Comparison of ENCODE assay signal across 13 mouse cellular contexts in genomic region chr11:59260706-59261493, GRCm38 (mm10). TPM values are rescaled to one million over a fixed set of nuclear protein-coding genes. Genes with fewer than 3 reads are reported as not detected.
DNase-seq lines count a peak whose midpoint lies in the region; ATAC-seq and TF ChIP-seq lines count a peak whose summit lies in the region.
"Had no signal": no experiment of that assay in that cellular context is flagged by ENCODE, and none has a peak within 500 bp of the region (broad histone marks: within the 10 kb centered on the region; RNA-seq: fewer than 3 reads in every experiment).

No protein-coding gene starts in this region.

- intact Hi-C loops in gastrocnemius, adult 2 months (cut with DNase I), result no loop called here

- peak overlapping the region; percentile 69 for H3K4me2 ChIP-seq in liver, embryonic 12.5 days
- no peak overlapping the region for H3K4me2 ChIP-seq in midbrain, embryonic 11.5 days
- H3K4me2 ChIP-seq: embryonic facial prominence, embryonic 12.5 days; hindbrain, embryonic 14.5 days had no signal

- H3K9ac ChIP-seq in liver, embryonic 12.5 days, result peak overlapping the region; percentile 60
- no peak overlapping the region for H3K9ac ChIP-seq in midbrain, embryonic 11.5 days (ENCODE audit: low read length)
- H3K9ac ChIP-seq: embryonic facial prominence, embryonic 12.5 days; hindbrain, embryonic 14.5 days had no signal

- peaks cover 84% of the 10 kb centered on the region for H3K27me3 ChIP-seq in liver, embryonic 12.5 days (replicated peaks)
- H3K27me3 ChIP-seq in midbrain, embryonic 11.5 days (ENCODE audit: control insufficient read depth, insufficient read depth, low read length), result peaks cover 32% of the 10 kb centered on the region

- DNase-seq in spleen, adult 12 weeks (ENCODE audit: low spot score), result peak; percentile 56
- DNase-seq in spleen, adult 18-20 months, result no peak
- DNase-seq in lung, postnatal 25 days (ENCODE audit: low spot score), result peak; percentile 73
- DNase-seq in midbrain, embryonic 11.5 days (ENCODE audit: low spot score, missing footprints), result no peak
- DNase-seq in gastrocnemius, adult 2 months, result no peak
- no peak for DNase-seq in left cerebral cortex, adult 18-20 months (ENCODE audit: low spot score in 2 of 2)
- DNase-seq in kidney, postnatal 10 days, result no peak
- DNase-seq: kidney, postnatal 14 days had no signal

- peak overlapping the region; percentile 33 for H3K4me3 ChIP-seq in liver, embryonic 12.5 days
- no peak overlapping the region for H3K4me3 ChIP-seq in midbrain, embryonic 11.5 days (ENCODE audit: low read depth, low read length)
- H3K4me3 ChIP-seq in gastrocnemius, adult 2 months, result no peak overlapping the region
- H3K4me3 ChIP-seq: embryonic facial prominence, embryonic 12.5 days; limb, embryonic 10.5 days had no signal

- peak; percentile 99 for ATAC-seq in liver, embryonic 12.5 days
- no peak for ATAC-seq in midbrain, embryonic 11.5 days (ENCODE audit: low FRiP score)

- H3K36me3 ChIP-seq in liver, embryonic 12.5 days, result no peaks in the 10 kb centered on the region
- H3K36me3 ChIP-seq in midbrain, embryonic 11.5 days (ENCODE audit: control insufficient read depth, insufficient read depth, low read length), result no peaks in the 10 kb centered on the region
- H3K36me3 ChIP-seq: embryonic facial prominence, embryonic 12.5 days; limb, embryonic 10.5 days had no signal

- H3K9me3 ChIP-seq in liver, embryonic 12.5 days (replicated peaks), result no peaks in the 10 kb centered on the region
- H3K9me3 ChIP-seq in midbrain, embryonic 11.5 days (ENCODE audit: control insufficient read depth, low read length), result no peaks in the 10 kb centered on the region
- H3K9me3 ChIP-seq: embryonic facial prominence, embryonic 12.5 days; limb, embryonic 10.5 days had no signal

- H3K27ac ChIP-seq in liver, embryonic 12.5 days, result peak overlapping the region; percentile 92
- no peak overlapping the region for H3K27ac ChIP-seq in midbrain, embryonic 11.5 days (ENCODE audit: low read depth, low read length)
- no peak overlapping the region for H3K27ac ChIP-seq in gastrocnemius, adult 2 months
- H3K27ac ChIP-seq: embryonic facial prominence, embryonic 12.5 days; hindbrain, embryonic 14.5 days; limb, embryonic 10.5 days had no signal

- TF ChIP-seq CTCF in gastrocnemius, adult 2 months (IDR thresholded peaks at IDR 0.05), result no peak

- H3K4me1 ChIP-seq in liver, embryonic 12.5 days, result peaks cover 57% of the 10 kb centered on the region
- peaks cover 18% of the 10 kb centered on the region for H3K4me1 ChIP-seq in midbrain, embryonic 11.5 days (ENCODE audit: control insufficient read depth, insufficient read depth, low read length)

- WGBS in liver, embryonic 12.5 days (ENCODE audit: insufficient replicate concordance), result 37% methylated on average over 10 of the region's 10 CpGs
- 80% methylated on average over 10 of the region's 10 CpGs for WGBS in midbrain, embryonic 11.5 days

RNA-seq across cellular contexts. Expression of gene Wnt3a, which starts 29.7 kb away (rescaled TPM):
- polyA plus RNA-seq in liver, embryonic 12.5 days (2016; fragmentation: Nextera tagmentation; extraction: Ambion mirVana), result 0.06 TPM in 1 of 2 replicates, not detected in the other
- polyA plus RNA-seq in midbrain, embryonic 11.5 days (2014; fragmentation: Nextera tagmentation; extraction: Ambion mirVana), result 1.4 and 2.0 TPM in 2 replicates
- not detected for total RNA-seq in gastrocnemius, adult 2 months (2021)
- under 1 TPM in 1 of 2 experiments, not detected in 1; 0.12 TPM for total RNA-seq in left cerebral cortex, adult 18-20 months (2021)
- total RNA-seq: CH12.LX had no signal

RNA-seq across cellular contexts. Expression of gene Arf1, which starts 32.8 kb away (rescaled TPM):
- 341 TPM in 2 replicates for polyA plus RNA-seq in liver, embryonic 12.5 days (2016; fragmentation: Nextera tagmentation; extraction: Ambion mirVana)
- polyA plus RNA-seq in midbrain, embryonic 11.5 days (2014; fragmentation: Nextera tagmentation; extraction: Ambion mirVana), result 574 and 583 TPM in 2 replicates
- total RNA-seq in gastrocnemius, adult 2 months (2021), result 100 to 1,000 TPM; 226 to 229 TPM
- total RNA-seq in left cerebral cortex, adult 18-20 months (2021), result 100 to 1,000 TPM; 451 to 469 TPM

RNA-seq across cellular contexts. Expression of gene Wnt9a, which starts 45.8 kb away (rescaled TPM):
- polyA plus RNA-seq in liver, embryonic 12.5 days (2016; fragmentation: Nextera tagmentation; extraction: Ambion mirVana), result 0.32 and 0.50 TPM in 2 replicates
- 4.0 and 4.8 TPM in 2 replicates for polyA plus RNA-seq in midbrain, embryonic 11.5 days (2014; fragmentation: Nextera tagmentation; extraction: Ambion mirVana)
- 1 to 10 TPM; 7.8 to 9.7 TPM for total RNA-seq in gastrocnemius, adult 2 months (2021)
- 10 to 100 TPM; 11.9 to 17.2 TPM for total RNA-seq in left cerebral cortex, adult 18-20 months (2021)
- total RNA-seq: CH12.LX had no signal

RNA-seq across cellular contexts. Expression of gene 2310033P09Rik, which starts 52.8 kb away (rescaled TPM):
- polyA plus RNA-seq in liver, embryonic 12.5 days (2016; fragmentation: Nextera tagmentation; extraction: Ambion mirVana), result 25.1 and 26.6 TPM in 2 replicates
- 41.7 and 42.0 TPM in 2 replicates for polyA plus RNA-seq in midbrain, embryonic 11.5 days (2014; fragmentation: Nextera tagmentation; extraction: Ambion mirVana)
- total RNA-seq in gastrocnemius, adult 2 months (2021), result 1 to 10 TPM; 2.6 to 3.0 TPM
- total RNA-seq in left cerebral cortex, adult 18-20 months (2021), result 10 to 100 TPM; 20.6 to 21.2 TPM

RNA-seq across cellular contexts. Expression of gene Mrpl55, which starts 58.6 kb away (rescaled TPM):
- polyA plus RNA-seq in liver, embryonic 12.5 days (2016; fragmentation: Nextera tagmentation; extraction: Ambion mirVana), result 78.3 and 82.8 TPM in 2 replicates
- 88.7 and 93.3 TPM in 2 replicates for polyA plus RNA-seq in midbrain, embryonic 11.5 days (2014; fragmentation: Nextera tagmentation; extraction: Ambion mirVana)
- total RNA-seq in gastrocnemius, adult 2 months (2021), result 10 to 100 TPM; 49.7 to 71.0 TPM
- total RNA-seq in left cerebral cortex, adult 18-20 months (2021), result 10 to 100 TPM; 43.8 to 44.4 TPM

Comparison
In these comparisons a context has a peak if more than half of its experiments do, and no peak if none do; other contexts are left out.
1. DNase-seq: peak in spleen, adult 12 weeks (single experiment) and lung, postnatal 25 days (single experiment); none in spleen, adult 18-20 months (0 of 2), midbrain, embryonic 11.5 days (single experiment), gastrocnemius, adult 2 months (single experiment), left cerebral cortex, adult 18-20 months (0 of 2) and kidney, postnatal 10 days (single experiment).